Mouse (Mus musculus) C2C12 (cell line): ENCODE results near the gene Pik3r5.

Source experiments
- CTCF ChIP-seq: IDR thresholded peaks from one replicate; pipeline ENCODE4 v1.5.1; 2011; ENCODE audit not compliant: control insufficient read depth, insufficient read depth, insufficient read length
- MYOD1 ChIP-seq: IDR thresholded peaks from one replicate; pipeline ENCODE4 v1.6.1; 2011; ENCODE audit warnings: low read depth; ENCODE audit not compliant: control insufficient read depth, insufficient read length
- USF1 ChIP-seq: IDR thresholded peaks from one replicate; pipeline ENCODE4 v1.6.1; 2011; ENCODE audit warnings: low read depth, mild to moderate bottlenecking, control low read depth, moderate library complexity

DNA sequence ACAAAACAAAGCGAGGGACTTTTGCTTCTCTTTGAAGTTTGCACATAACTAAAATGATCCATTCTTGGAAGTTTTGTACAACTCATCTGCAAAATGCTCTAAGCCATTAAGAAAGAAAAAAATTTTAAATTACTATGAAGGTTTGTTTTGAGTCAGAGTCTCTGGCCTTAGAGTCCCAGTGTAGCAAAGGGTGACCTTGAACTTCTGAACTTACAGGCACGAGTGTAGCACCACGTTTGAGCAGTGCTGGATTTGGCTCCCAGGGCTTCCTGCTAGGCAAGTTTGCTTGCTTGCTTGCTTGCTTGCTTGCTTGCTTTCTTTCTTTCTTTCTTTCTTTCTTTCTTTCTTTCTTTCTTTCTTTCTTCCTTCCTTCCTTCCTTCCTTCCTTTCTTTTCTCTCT is 14.9 kb upstream of the Pik3r5 start:
- TF ChIP-seq CTCF, result no peak
- no peak for TF ChIP-seq USF1
- TF ChIP-seq MYOD1, result no peak
